Mouse (Mus musculus) liver, embryonic 14.5 days (tissue): Measurements from ENCODE around the gene Man1a. TPM values are rescaled to one million over a fixed set of nuclear protein-coding genes. Genes with fewer than 3 reads are reported as not detected.

Experiments
- ATAC-seq: fragments of 200-750 bp; cut with Nextera tagmentation; 2 replicates; pipeline ENCODE4 v1.8.0; 2017; ENCODE audit warnings: moderate number of reproducible peaks, mild to moderate bottlenecking, moderate library complexity; ENCODE audit not compliant: insufficient read depth
- DNase-seq, 3 experiments: peaks; one replicate each; pipeline ENCODE4 v3.0.0-alpha.2; 2012 to 2013; ENCODE audit warnings: low read depth in 3 of 3, low spot score in 3 of 3
- H3K27ac ChIP-seq: fragments of 300-500 bp; sonication (generic); 2 replicates; pipeline ENCODE4 v1.5.1; 2014; ENCODE audit warnings: moderate library complexity, mild to moderate bottlenecking, control low read depth, inconsistent platforms
- H3K27me3 ChIP-seq: fragments of 300-500 bp; sonication (generic); 2 replicates; pipeline ENCODE4 v1.6.1; 2014; ENCODE audit warnings: mild to moderate bottlenecking, low read length, moderate library complexity; ENCODE audit not compliant: control insufficient read depth, insufficient read depth
- H3K36me3 ChIP-seq: fragments of 300-500 bp; sonication (generic); replicated peaks from 2 replicates; pipeline ENCODE4 v1.6.1; 2014; ENCODE audit warnings: low read depth; ENCODE audit not compliant: control insufficient read depth, insufficient read depth
- H3K4me1 ChIP-seq, 2 experiments: fragments of 200-500 bp in 1 of 2; fragments of 300-500 bp in 1 of 2; sonication (generic) in 1 of 2; replicated peaks; 2 replicates each; pipeline ENCODE4 v1.6.1; 2012 to 2014; ENCODE audit warnings: antibody characterized with exemption in 1 of 2, inconsistent platforms in 1 of 2, low read length in 1 of 2; ENCODE audit not compliant: control insufficient read depth in 2 of 2, insufficient read depth in 2 of 2
- H3K4me2 ChIP-seq: fragments of 300-500 bp; sonication (generic); 2 replicates; pipeline ENCODE4 v1.6.1; 2014; ENCODE audit warnings: low read depth, mild to moderate bottlenecking, control low read depth, moderate library complexity
- H3K4me3 ChIP-seq, 2 experiments: fragments of 200-500 bp in 1 of 2; fragments of 300-500 bp in 1 of 2; sonication (generic) in 1 of 2; 2 replicates each; pipeline ENCODE4 v1.5.1; 2012 to 2014; ENCODE audit warnings: low read depth in 2 of 2, low read length in 2 of 2, mild to moderate bottlenecking in 2 of 2, control low read depth in 1 of 2, inconsistent platforms in 1 of 2, moderate library complexity in 1 of 2; ENCODE audit not compliant: insufficient read depth in 1 of 2
- H3K9ac ChIP-seq: fragments of 300-500 bp; sonication (generic); replicated peaks from 2 replicates; pipeline ENCODE4 v1.6.1; 2014; ENCODE audit warnings: mild to moderate bottlenecking, control low read depth, moderate library complexity
- H3K9me3 ChIP-seq: fragments of 300-500 bp; sonication (generic); 2 replicates; pipeline ENCODE4 v1.6.1; 2016; ENCODE audit warnings: low read length, mixed read lengths; ENCODE audit not compliant: control insufficient read depth
- CTCF ChIP-seq: IDR thresholded peaks from 2 replicates; pipeline ENCODE4 v1.5.1; 2016; ENCODE audit warnings: antibody characterized with exemption, low read depth, control low read depth
- EP300 ChIP-seq: IDR thresholded peaks from 2 replicates; pipeline ENCODE4 v1.6.1; 2016; ENCODE audit warnings: antibody characterized with exemption, low read depth
- WGBS: fragments of 180-500 bp; shearing (Covaris S2); extraction: QIAGEN DNeasy Blood & Tissue Kit; methylation state at CpG from one replicate; pipeline ENCODE4 v1.1.7; 2014; ENCODE audit not compliant: insufficient replicate concordance; 5-methylcytosine and 5-hydroxymethylcytosine counted together
- polyA plus RNA-seq, 2 experiments: library from polyadenylated mRNA; depleted of rRNA in 1 of 2; stranded (reverse) in 1 of 2; unstranded in 1 of 2; fragments of >200 nt; fragmentation: Nextera tagmentation in 1 of 2; extraction: Ambion mirVana in 1 of 2; gene quantifications; 2 replicates each; pipeline versions ENCODE4 v1.2.1 to v1.2.3; 2012 to 2014

The Man1a gene
- polyA plus RNA-seq, 2 experiments, result 12.4 TPM

GRCm38 (mm10) chr10:54013143-54013791, 63.1 kb downstream of the Man1a start:
- H3K27me3 ChIP-seq, result no peaks in the 10 kb centered on the region
- H3K4me2 ChIP-seq, result no peak overlapping the region
- ATAC-seq (no peak), DNase-seq (no peak)
- TF ChIP-seq CTCF (no peak), EP300 (no peak)
- H3K36me3 ChIP-seq, result peaks cover 8% of the 10 kb centered on the region; the same call in 1 of the 2 replicates
- WGBS, result 82% methylated on average over 11 of the region's 11 CpGs
- H3K27ac ChIP-seq, result no peak overlapping the region
- H3K4me3 ChIP-seq, result no peak overlapping the region
- no peaks in the 10 kb centered on the region for H3K9me3 ChIP-seq
- H3K9ac ChIP-seq, result no peak overlapping the region
- no peaks in the 10 kb centered on the region for H3K4me1 ChIP-seq

GRCm38 (mm10) chr10:54009154-54009553, 67.3 kb downstream of the Man1a start:
- TF ChIP-seq CTCF (no peak), EP300 (no peak)
- Histone ChIP-seq H3K36me3 (peaks cover 8% of the 10 kb centered on the region; the same call in 1 of the 2 replicates), H3K27me3 (no peaks in the 10 kb centered on the region), H3K9me3 (no peaks in the 10 kb centered on the region), H3K9ac (no peak overlapping the region), H3K4me2 (no peak overlapping the region), H3K27ac (no peak overlapping the region), H3K4me3 (no peak overlapping the region), H3K4me1 (peaks cover 5 to 6% of the 10 kb centered on the region in 2 experiments)
- 58% methylated on average over 6 of the region's 6 CpGs for WGBS
- DNase-seq, result no peak
- ATAC-seq, result no peak

GRCm38 (mm10) chr10:54006868-54007267, 69.5 kb downstream of the Man1a start:
- no peaks in the 10 kb centered on the region for H3K36me3 ChIP-seq
- H3K4me3 ChIP-seq, result no peak overlapping the region
- H3K27ac ChIP-seq, result no peak overlapping the region
- WGBS, result 18% methylated on average over 3 of the region's 3 CpGs
- ATAC-seq, result no peak
- peak in 2 of 3 experiments; percentile 4 to 24 for DNase-seq
- TF ChIP-seq CTCF (no peak), EP300 (peak; percentile 36; the same call in 1 of the 2 replicates)
- no peaks in the 10 kb centered on the region for H3K27me3 ChIP-seq
- no peaks in the 10 kb centered on the region for H3K9me3 ChIP-seq
- peaks cover 5 to 6% of the 10 kb centered on the region in 2 experiments for H3K4me1 ChIP-seq
- no peak overlapping the region for H3K9ac ChIP-seq
- H3K4me2 ChIP-seq, result no peak overlapping the region

- DNase-seq, result no peak
- H3K4me2 ChIP-seq, result no peak overlapping the region
- peaks cover 5 to 6% of the 10 kb centered on the region in 2 experiments for H3K4me1 ChIP-seq
- no peak for TF ChIP-seq CTCF
- TF ChIP-seq EP300, result no peak
- no peaks in the 10 kb centered on the region for H3K36me3 ChIP-seq
- no peak overlapping the region for H3K9ac ChIP-seq
- WGBS, result 61% methylated on average over 2 of the region's 2 CpGs
- H3K4me3 ChIP-seq, result no peak overlapping the region
- H3K27me3 ChIP-seq, result no peaks in the 10 kb centered on the region
- H3K27ac ChIP-seq, result no peak overlapping the region
- no peak for ATAC-seq
- no peaks in the 10 kb centered on the region for H3K9me3 ChIP-seq
These were observed 70.6 kb downstream of the Man1a start for GRCm38 (mm10) chr10:54005847-54006246.

- no peaks in the 10 kb centered on the region for H3K9me3 ChIP-seq
- H3K4me1 ChIP-seq, result peaks cover 6 to 10% of the 10 kb centered on the region in 2 experiments
- TF ChIP-seq EP300, result no peak
- TF ChIP-seq CTCF, result no peak
- no peak for DNase-seq
- H3K36me3 ChIP-seq, result no peaks in the 10 kb centered on the region
- H3K27ac ChIP-seq, result no peak overlapping the region
- no peaks in the 10 kb centered on the region for H3K27me3 ChIP-seq
- no peak for ATAC-seq
- H3K4me3 ChIP-seq, result no peak overlapping the region
- H3K4me2 ChIP-seq, result no peak overlapping the region
- no peak overlapping the region for H3K9ac ChIP-seq
- 80% methylated on average over 2 of the region's 2 CpGs for WGBS
These were observed 73.5 kb downstream of the Man1a start for GRCm38 (mm10) chr10:54002936-54003335.
